Mouse (Mus musculus): Measurements from ENCODE around the gene Pappa2.

GRCm38 (mm10) chr1:158962340-158962739, 17.9 kb downstream of the Pappa2 start:
- TF ChIP-seq POLR2A (IDR thresholded peaks at IDR 0.05; ENCODE audit: control insufficient read depth, low read depth, low read length), result no peak
- TF ChIP-seq CTCF (IDR thresholded peaks at IDR 0.05; ENCODE audit: control insufficient read depth, insufficient read depth, insufficient replicate concordance, low read depth, low read length), result no peak

Data from testis, adult 2 months (tissue).